Mouse (Mus musculus) ES-Bruce4 (cell line): ENCODE data around the gene Kcnmb1.

ENCODE experiments used
- CTCF ChIP-seq: IDR thresholded peaks from one replicate; pipeline ENCODE4 v1.8.1; 2011; ENCODE audit warnings: low read depth, low read length
- EP300 ChIP-seq: IDR thresholded peaks from 2 replicates; pipeline ENCODE4 v1.6.1; 2011; ENCODE audit warnings: low read depth, low read length; ENCODE audit not compliant: insufficient read depth
- POLR2A ChIP-seq: IDR thresholded peaks from one replicate; pipeline ENCODE4 v1.8.1; 2011; ENCODE audit warnings: low read length; ENCODE audit not compliant: insufficient read depth

DNA sequence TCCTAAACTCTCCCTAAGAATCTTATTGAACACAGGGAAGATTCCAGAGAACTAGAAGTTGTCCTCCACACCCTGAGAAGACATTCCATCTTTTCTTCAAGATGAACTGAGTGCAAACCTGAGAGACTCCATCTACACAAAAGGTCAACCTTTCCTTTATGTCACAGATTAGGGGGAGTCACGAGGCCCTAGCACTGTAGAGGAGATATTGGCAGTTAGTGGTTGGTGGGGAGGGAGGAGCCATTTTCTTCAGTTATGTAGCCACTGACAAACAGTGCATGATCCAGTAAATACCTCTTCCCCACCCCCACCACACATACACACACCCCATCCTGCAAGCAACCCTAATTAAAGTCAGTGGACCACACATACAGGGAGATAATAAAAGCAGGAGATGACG, 44.4 kb upstream of the Kcnmb1 start:
- TF ChIP-seq POLR2A: no peak
- TF ChIP-seq CTCF: no peak
- no peak for TF ChIP-seq EP300
